Mouse (Mus musculus): ENCODE results near the gene Cyp2d40.
"Not testable (repeated sequence)": the region's sequence is repeated elsewhere in the genome, so short reads cannot be mapped to it uniquely, and the experiment has no call there.

The Cyp2d40 gene

DNA sequence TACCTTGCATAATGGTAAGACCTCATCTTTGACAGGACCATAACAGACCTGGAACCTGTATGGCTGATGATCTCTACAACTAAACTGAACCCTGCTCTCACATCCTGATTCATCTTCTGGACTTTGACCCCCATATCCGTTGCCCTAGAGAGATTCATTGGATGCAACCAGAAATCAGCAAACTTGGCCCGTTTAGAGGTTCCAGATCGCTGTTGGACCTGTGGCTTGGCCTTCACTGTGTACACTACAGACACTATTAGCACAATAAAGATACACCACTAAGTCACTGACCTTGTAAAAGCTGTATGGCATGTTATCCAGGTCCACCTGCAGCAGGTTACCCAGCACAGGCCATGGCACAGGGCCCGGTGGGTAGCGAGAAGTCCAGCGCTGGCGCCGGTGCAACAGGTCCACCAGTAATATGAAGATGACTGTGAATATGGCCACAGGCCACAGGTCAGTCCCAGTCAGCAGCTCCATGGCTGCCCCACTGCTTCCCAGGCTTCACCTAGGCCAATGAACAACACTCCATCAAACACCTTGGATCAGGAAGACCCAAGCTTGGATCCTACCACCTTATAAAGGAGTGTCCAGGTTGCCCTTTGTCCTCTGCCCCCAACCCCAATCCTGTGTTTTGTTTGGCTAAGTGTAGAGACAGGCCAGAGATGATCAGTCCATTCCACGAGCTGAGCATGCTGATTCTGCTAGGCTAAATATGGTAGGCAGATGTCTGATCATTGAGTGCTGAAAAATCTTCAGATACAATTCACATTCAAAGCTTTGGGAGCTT is at the start of gene Cyp2d40:
Cyp2d40 (minus strand) TSS at position 553 of the 790 bp plus-strand sequence.
- no peak for DNase-seq

DNA sequence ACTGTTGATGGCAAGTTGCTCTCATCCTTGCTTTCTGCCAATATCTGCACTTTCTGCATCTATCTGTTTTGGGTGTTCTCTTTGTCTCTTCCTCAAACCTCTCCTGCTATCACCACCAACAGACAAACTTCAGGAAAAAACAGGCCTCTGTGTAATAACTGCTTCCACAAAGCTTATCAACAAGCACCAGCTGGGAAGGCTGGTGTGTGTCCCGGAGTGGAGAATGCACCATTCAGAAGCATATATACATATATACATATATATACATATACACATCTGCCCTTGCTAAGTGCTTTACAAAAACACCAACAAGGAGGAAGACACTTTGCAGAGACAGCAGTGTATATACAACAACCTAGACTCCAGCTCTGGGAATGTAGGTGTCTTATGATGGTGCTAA is 46.6 kb upstream of the Cyp2d40 start:
- DNase-seq: no peak

DNA sequence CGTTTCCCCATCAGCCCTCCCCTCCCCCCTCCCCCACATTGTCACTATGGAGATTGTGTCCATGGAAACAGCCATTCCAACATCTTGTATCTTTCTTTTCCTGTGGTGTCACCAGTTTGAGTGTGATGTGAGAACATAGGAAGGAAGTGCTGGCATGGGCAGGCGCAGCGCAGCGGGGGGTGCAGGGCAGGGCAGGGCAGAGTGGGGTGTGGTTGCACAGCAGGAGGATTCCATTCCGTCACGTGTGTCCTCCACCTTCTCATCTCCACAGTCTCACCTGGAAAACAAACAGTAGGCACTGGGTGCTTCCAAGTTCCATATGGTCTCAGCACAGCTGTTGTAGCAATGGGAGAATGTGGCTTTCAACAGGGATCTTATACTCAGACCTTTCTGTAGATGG is 45.5 kb upstream of the Cyp2d40 start:
- DNase-seq: no peak

DNA sequence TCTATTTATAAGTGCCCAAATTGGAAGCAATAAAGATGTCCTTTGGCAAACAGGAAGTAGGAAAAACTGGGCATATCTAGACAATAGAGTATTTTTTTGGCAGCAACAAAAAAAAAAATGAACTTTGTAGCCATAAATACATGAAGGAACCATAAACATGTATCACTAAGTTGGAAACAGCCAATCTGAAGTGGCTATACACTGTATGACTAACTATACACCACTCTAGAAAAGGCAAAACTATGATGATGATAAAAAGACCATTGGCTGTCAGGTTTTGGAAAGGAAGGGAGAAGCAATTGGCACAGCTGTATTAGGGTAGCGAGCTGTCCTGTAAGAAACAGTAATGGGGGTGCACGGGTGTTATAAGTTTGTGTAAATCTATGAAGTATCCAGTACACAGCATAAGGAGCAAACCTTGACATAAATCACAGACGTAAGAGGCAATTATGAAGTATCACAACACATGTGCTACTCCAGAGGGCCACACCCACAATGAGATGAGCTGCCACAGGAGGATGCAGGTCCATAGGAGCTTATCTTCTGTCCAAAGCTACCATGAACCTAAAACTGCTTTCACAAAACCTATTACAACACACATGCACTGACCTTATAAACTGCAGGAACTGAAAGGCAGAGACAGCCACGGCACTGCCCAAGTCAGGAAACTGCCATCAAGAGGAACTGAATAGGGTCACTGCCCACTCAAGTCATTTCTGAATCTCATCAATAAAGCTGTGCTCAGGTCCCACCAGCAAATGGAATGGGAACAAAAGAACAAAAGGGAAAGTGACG is 43.2 kb upstream of the Cyp2d40 start:
- no peak for DNase-seq

DNA sequence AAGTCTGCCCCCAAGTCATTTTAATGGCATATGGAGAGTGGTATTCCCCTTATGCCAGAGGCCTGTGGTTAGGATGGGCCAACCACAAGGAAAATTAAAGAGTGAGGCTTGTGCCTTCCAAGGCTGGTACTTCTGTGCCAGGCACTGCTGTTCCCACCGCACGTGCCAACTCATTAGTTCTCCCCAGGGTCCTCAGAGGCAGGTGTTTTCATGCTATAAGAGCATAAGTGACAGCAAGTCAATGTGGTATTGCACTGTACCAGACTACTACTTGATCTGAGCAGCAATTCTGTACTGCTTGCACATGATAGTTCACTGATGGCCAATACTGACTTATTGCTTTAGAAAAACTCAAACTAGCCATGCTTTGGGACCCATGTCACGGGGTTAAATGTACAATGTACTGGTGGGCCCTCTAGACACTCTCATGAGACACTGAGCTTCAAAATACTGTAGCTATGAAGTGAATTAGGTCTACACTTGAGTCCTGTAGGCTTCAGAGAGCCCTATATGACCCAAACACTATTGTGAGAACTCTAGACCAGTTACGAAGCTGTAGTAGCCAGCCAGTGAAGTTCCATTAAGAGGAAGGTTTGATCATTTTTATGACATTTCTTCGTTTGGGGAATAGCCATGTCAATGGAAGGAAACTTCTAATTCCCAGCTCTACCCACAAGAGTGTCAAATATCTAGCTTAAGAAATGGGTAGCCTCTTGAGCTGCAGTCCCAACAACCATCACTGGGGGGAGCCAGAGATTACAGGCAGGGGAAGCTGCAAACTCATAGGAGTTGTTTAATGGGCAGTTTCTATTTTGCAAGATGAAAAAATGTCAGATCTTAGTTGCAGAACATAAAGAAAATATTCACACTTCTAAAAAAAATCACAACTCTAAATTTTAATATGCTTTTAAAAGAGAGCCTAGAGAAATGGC is 41.0 kb upstream of the Cyp2d40 start:
- DNase-seq: peak; percentile 16 to 29

DNA sequence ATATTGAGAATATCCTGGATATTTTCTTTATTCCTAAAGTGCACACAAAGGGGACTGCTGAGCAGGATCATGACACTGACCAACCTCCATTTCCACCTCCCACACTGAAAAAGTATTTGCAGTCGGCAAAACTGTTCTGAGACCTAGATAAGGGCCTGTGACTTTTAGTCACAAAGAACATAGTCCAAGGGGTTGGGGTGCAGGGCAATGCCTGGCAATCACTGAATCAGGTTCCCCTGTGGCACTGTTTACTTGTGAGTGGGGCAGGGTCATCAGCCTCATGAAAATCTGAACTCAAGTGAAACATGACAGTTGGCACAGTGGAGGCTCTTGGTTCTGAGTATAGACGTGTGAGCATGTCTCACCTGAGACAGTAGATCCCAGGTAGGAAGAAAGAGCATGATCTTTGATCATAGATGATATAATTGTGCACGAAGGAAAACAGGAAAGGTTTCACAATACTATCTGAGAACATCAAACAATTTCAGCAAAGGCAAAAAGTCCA is 32.0 kb upstream of the Cyp2d40 start:
- DNase-seq: no peak

DNA sequence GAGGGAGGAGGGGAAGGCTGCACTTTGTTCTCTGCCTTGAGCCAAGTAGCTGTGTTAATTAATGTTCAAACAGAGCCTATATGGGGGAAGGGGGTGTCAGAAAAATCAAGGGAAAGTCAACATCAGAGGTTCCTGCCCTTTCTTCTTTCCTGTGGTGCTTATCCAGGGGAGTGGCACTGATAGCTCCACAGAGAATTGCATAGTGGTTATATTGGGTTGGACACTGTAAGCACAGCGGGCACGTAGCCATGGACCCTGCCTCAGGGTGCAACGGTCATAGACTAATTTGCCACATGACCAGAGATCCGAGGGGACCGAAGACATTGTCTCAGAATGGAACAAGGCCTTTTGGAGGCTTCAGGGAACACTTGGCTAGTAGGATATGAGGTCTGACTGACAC is 30.3 kb upstream of the Cyp2d40 start, which contains the start of gene Cyp2d26:
Cyp2d26 (minus strand) TSS at position 18 of the 400 bp plus-strand sequence.
- DNase-seq: no peak

DNA sequence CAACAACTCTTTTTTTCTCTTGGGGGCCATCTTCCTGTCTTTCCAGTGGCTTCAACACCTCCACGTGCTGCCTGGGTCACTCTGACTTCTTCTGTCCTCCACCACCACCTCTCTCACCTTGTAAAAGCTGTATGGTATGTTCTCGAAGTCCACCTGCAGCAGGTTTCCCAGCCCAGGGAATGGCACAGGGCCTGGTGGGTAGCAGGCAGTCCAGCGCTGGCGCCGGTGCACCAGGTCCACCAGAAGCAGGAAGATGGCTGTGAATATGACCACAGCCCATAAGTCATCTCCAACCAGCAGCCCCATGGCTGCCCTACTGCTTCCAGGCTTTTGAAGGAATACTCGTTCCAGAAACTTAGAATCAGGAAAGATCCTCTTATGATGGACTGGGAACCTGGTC is 29.9 kb upstream of the Cyp2d40 start:
- DNase-seq: no peak

DNA sequence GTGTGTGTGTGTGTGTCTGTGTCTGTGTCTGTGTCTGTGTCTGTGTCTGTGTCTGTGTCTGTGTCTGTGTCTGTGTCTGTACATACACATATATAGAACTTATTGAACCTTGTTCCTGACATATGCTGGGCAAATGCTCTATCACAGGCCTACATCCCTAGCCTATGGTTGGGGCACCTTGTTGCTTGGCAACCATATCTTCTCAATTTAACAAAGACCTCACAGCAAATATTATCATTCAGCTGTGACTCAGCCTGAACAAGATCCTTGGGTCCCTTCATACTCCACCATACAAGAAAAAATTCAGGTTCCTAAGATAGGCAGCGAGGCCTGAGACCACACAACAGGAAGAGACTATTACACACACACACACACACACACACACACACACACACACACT is 29.5 kb upstream of the Cyp2d40 start:
- DNase-seq: no peak

DNA sequence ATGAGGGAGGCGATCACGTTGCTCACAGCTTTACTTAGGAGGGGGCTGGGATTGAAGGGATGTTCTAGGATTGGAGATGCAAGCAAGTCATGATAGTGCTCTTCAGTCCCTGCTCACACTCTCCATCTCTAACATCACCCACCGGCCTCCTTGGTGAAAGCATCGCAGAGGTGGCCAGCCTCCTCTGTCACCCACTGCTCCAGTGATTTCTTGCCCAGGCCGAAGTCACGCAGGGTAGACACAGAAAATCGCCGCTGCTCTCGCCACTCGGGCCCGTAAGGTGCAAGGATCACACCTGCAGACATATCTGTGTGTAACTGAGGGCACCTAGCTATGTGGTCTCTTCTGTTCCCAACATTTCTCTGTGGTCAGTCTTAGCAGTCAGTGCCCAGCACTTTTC is 28.6 kb upstream of the Cyp2d40 start:
- no peak for DNase-seq

DNA sequence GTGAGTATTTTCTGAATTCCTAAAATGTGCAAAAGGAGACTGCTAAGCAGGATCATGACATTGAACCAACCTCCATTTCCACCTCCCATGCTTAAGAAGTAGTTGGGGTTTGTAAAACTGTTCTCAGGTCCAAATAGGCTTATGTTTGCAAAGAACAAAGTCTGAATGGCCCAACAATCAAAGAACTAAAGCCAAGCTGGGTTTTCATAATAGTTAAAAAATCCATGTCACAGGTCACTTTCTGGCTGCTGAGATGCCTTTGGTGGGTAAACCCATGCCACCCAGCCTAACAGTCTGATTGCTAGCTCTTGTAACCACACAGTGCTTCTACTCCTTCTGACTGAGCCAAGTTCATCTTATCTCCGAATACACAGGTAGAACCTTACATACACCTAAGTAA is 20.6 kb upstream of the Cyp2d40 start:
- no peak for DNase-seq

DNA sequence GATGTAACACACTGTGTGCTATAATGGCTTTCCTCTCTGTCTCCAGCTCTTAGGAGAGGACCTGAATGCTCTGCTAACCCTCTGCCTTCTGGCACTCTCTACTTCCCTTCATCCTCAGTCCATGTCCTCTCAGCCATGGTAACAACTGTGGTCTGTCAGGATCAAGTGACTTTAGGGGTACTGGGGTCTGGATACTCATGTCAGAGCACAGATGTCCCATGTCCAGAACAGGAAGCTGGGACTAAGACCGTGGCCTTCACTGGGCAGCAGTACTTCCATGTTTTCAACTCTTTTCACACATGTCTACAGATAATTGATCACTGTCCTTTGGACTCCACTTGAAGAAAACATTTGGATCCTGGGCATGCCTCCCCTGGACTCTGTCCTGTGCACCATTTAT is 19.8 kb upstream of the Cyp2d40 start:
- no peak for DNase-seq

DNA sequence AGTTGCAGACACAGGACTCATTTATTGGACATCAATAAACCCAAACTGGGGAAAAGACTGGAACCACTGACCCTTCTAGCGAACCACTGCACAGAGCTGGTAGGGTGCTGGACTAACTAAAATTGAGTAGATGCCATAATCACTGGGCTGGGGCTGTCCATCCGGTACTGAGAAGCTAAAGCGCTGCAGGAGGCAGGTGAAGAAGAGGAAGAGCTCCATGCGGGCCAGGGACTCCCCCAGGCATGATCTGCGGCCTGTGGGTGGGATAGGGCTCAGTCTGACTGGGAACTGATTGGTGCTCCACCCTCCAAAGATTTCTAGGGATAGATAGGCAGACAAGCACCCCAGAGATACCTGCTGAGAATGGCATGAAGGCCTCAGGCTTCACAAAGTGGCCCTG is 13.9 kb upstream of the Cyp2d40 start:
- not testable (repeated sequence) for DNase-seq

DNA sequence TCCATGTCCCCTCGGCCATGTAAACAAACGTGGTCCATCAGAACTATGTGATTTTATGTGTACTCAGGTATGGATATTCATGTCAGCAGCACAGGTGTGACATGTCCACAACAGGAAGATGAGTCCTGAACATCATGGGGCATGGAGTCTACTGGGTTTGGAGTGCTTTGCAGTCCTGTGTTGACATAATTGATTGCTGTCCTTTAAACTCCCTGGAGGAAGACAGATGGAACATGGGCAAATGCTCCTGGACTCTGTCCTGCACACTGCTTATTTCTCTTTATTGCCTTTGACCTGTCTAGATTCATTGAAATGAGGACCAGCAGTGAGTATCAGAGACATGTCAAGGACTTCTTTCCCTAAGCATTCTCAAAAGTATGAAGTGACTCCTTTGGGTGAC is 2.0 kb upstream of the Cyp2d40 start:
- no peak for DNase-seq

DNA sequence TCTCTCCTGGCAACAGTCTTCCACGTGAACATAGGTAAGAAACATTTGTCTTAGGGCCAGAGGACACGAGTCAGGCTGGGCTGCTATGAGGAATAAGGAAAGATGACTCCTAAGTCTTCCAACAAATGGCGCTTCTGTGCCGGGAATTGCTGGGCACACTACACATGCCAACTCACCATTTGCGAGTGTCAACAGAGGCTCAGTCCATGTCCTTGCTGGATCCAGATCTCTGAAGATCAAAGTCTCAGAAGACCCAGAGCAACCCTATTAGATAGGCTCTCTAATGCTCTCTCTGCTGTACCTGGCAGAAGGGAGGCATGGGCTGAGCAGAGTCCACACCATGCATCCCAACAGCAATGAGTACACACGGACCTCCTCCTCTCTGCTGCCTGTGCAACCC is 898 bp upstream of the Cyp2d40 start:
- no peak for DNase-seq

DNA sequence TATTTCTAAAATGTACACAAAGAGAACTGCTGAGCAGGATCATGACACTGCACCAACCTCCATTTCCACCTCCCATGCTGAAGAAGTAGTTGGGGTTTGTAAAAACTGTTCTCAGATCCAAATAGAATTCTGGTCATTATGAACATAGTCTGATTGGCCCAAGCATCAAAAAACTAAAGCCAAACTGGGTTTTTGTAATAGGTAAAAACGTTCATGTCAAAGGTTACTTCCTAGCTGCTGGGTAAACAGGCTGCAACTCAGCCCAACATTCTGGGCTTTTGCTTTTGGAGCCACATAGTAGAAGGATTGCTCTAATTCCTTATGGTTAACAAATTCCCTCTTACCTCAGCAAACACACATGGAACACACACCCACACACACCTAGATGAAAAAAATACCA is 15.8 kb downstream of the Cyp2d40 start:
- DNase-seq: no peak

DNA sequence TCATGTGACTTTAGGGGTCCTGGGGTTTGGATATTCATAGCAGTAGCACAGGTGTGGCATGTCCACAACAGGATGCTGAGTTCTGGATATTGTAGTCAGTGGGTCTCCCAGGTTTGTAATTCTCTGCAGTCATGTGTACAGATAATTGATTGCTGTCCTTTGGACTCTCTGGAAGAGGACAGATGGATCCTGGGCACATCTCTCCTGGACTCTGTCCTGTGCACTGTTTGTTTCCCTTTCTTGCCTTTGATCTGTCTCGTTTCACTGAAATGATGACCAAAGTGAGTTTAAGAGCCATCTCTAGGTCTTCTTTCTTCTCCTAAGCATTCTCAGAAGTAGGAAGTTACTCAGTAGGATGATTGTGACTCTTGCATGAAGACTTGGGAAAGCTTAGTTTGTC is 16.5 kb downstream of the Cyp2d40 start:
- DNase-seq: no peak

DNA sequence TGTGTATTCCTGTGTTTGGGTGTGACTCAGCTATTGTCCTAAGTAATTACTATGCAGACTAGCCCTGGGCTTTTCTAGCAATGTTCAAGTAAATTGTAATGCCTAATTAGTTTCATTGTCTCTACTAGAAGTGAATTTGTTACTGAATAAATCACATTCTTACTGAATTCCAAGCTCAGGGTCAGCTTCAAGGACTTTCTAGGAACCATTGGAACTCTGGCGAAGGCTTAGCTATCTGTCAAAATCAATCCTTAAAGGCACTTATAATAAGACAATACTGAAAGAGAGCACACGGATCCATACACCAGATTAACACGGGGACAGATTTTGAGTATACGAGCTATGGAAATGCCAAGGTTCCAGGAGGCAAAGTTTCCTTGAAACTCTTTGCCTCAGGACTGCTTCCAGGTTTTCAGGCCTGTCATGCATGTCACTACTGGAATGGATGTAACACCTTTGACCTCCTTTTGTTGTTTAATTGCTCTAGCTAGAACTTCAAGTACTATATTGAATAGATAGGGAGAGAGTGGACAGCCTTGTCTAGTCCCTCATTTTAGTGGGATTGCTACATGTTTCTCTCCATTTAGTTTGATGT is 30.6 kb downstream of the Cyp2d40 start:
- not testable (repeated sequence) for DNase-seq

Data from thymus, adult 18-20 months (tissue).